14 mouse cellular contexts compared by ENCODE assay signal in the genomic region with DNA sequence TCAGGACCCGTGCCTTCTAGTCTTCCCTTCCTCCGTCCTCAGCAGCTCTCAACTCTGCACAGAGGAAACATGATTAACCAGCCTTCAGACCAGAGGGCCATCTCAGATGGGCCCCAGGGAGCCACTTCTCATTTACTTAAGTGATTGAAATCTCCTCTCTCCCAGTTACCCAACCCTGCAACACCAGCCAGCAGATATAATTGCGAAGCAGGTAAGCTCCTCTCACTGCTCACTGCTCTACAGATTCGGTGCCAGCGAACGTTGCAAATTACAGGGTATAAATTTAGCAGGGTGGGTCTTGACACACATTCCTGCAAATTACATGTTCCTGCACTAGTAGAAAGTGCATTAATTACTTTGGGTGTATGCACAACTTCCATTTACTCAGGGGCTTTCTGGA. TPM values are rescaled to one million over a fixed set of nuclear protein-coding genes. Genes with fewer than 3 reads are reported as not detected.
DNase-seq lines count a peak whose midpoint lies in the region; ATAC-seq lines count a peak whose summit lies in the region.
"Had no signal": no experiment of that assay in that cellular context is flagged by ENCODE, and none has a peak within 500 bp of the region (broad histone marks: within the 10 kb centered on the region; RNA-seq: fewer than 3 reads in every experiment).

No protein-coding gene starts in this region.

- H3K27ac ChIP-seq in hindbrain, embryonic 10.5 days = peak overlapping the region; percentile 56; the same call in 1 of the 2 replicates
- no peak overlapping the region for H3K27ac ChIP-seq in hindbrain, embryonic 12.5 days
- H3K27ac ChIP-seq in midbrain, embryonic 15.5 days = 0 out of 2 replicates have a peak overlapping the region, but pooled peaks have one; percentile 38
- no peak overlapping the region for H3K27ac ChIP-seq in midbrain, embryonic 14.5 days (replicated peaks; ENCODE audit: low read depth, low read length)
- no peak overlapping the region for H3K27ac ChIP-seq in limb, embryonic 11.5 days (replicated peaks; ENCODE audit: low read depth, low read length)
- no peak overlapping the region for H3K27ac ChIP-seq in heart, embryonic 12.5 days (ENCODE audit: poor library complexity, severe bottlenecking)
- H3K27ac ChIP-seq: liver, embryonic 12.5 days had no signal

- H3K4me3 ChIP-seq in hindbrain, embryonic 10.5 days = no peak overlapping the region
- no peak overlapping the region for H3K4me3 ChIP-seq in hindbrain, embryonic 12.5 days
- H3K4me3 ChIP-seq in midbrain, embryonic 15.5 days = no peak overlapping the region
- no peak overlapping the region for H3K4me3 ChIP-seq in midbrain, embryonic 14.5 days (replicated peaks; ENCODE audit: low read depth, low read length)
- H3K4me3 ChIP-seq in limb, embryonic 11.5 days (ENCODE audit: low read depth, low read length) = no peak overlapping the region
- H3K4me3 ChIP-seq in heart, embryonic 12.5 days = no peak overlapping the region
- H3K4me3 ChIP-seq: liver, embryonic 12.5 days had no signal

- no peak overlapping the region for H3K4me2 ChIP-seq in hindbrain, embryonic 12.5 days (replicated peaks)
- H3K4me2 ChIP-seq in midbrain, embryonic 15.5 days = no peak overlapping the region
- H3K4me2 ChIP-seq in midbrain, embryonic 14.5 days (ENCODE audit: low read length) = no peak overlapping the region
- 0 out of 2 replicates have a peak overlapping the region, but pooled peaks have one; percentile 7 for H3K4me2 ChIP-seq in limb, embryonic 11.5 days (ENCODE audit: low read depth, severe bottlenecking)
- H3K4me2 ChIP-seq in heart, embryonic 12.5 days = no peak overlapping the region
- H3K4me2 ChIP-seq: heart, embryonic 11.5 days; liver, embryonic 12.5 days had no signal

- peaks cover 62% of the 10 kb centered on the region for H3K4me1 ChIP-seq in hindbrain, embryonic 10.5 days (replicated peaks)
- peaks cover 63% of the 10 kb centered on the region for H3K4me1 ChIP-seq in hindbrain, embryonic 12.5 days
- peaks cover 37% of the 10 kb centered on the region for H3K4me1 ChIP-seq in midbrain, embryonic 15.5 days
- H3K4me1 ChIP-seq in midbrain, embryonic 14.5 days (ENCODE audit: control insufficient read depth, insufficient read depth, low read length) = peaks cover 47% of the 10 kb centered on the region
- peaks cover 41% of the 10 kb centered on the region for H3K4me1 ChIP-seq in limb, embryonic 11.5 days (ENCODE audit: control insufficient read depth, insufficient read depth, low read length)
- H3K4me1 ChIP-seq in heart, embryonic 12.5 days (replicated peaks) = peaks cover 4% of the 10 kb centered on the region

- DNase-seq in hindbrain, embryonic 10.5 days (ENCODE audit: low spot score) = no peak
- no peak for DNase-seq in midbrain, embryonic 14.5 days
- no peak for DNase-seq in limb, embryonic 11.5 days (ENCODE audit: low spot score)
- DNase-seq in cerebellum, postnatal 4 days (ENCODE audit: low spot score in 2 of 2) = no peak
- DNase-seq in heart, postnatal 25 days (ENCODE audit: low spot score) = no peak
- DNase-seq: cerebellum, postnatal 14 days; kidney, postnatal 36 days; lung, postnatal 14 days; thymus, postnatal 36 days had no signal

- no peak for ATAC-seq in hindbrain, embryonic 12.5 days (ENCODE audit: low FRiP score)
- no peak for ATAC-seq in midbrain, embryonic 15.5 days (replicated peaks)
- ATAC-seq in midbrain, embryonic 14.5 days (ENCODE audit: low FRiP score, low TSS enrichment) = no peak
- no peak for ATAC-seq in limb, embryonic 11.5 days (ENCODE audit: insufficient number of reproducible peaks, low FRiP score, low TSS enrichment, low read depth)
- ATAC-seq in heart, embryonic 12.5 days (ENCODE audit: insufficient number of reproducible peaks, low FRiP score) = no peak
- ATAC-seq: liver, embryonic 12.5 days had no signal

- 58% methylated on average over 6 of the region's 6 CpGs for WGBS in hindbrain, embryonic 10.5 days
- 53% methylated on average over 6 of the region's 6 CpGs for WGBS in hindbrain, embryonic 12.5 days
- 39% methylated on average over 6 of the region's 6 CpGs for WGBS in midbrain, embryonic 15.5 days
- WGBS in midbrain, embryonic 14.5 days = 45% methylated on average over 6 of the region's 6 CpGs
- WGBS in limb, embryonic 11.5 days = 18% methylated on average over 6 of the region's 6 CpGs
- WGBS in heart, embryonic 12.5 days = 49% methylated on average over 6 of the region's 6 CpGs

- no peaks in the 10 kb centered on the region for H3K27me3 ChIP-seq in hindbrain, embryonic 10.5 days (ENCODE audit: insufficient read depth, poor library complexity, severe bottlenecking)
- H3K27me3 ChIP-seq in hindbrain, embryonic 12.5 days = no peaks in the 10 kb centered on the region
- no peaks in the 10 kb centered on the region for H3K27me3 ChIP-seq in midbrain, embryonic 15.5 days (replicated peaks)
- H3K27me3 ChIP-seq in midbrain, embryonic 14.5 days (ENCODE audit: control insufficient read depth, insufficient read depth, low read length) = no peaks in the 10 kb centered on the region
- H3K27me3 ChIP-seq in limb, embryonic 11.5 days (ENCODE audit: control insufficient read depth, insufficient read depth, low read length) = no peaks in the 10 kb centered on the region
- H3K27me3 ChIP-seq in heart, embryonic 12.5 days (replicated peaks) = no peaks in the 10 kb centered on the region
- H3K27me3 ChIP-seq: liver, embryonic 12.5 days had no signal

- intact Hi-C loops in heart, postnatal 25 days (cut with DNase I) = no loop called here

- H3K9me3 ChIP-seq in hindbrain, embryonic 10.5 days = no peaks in the 10 kb centered on the region
- H3K9me3 ChIP-seq in hindbrain, embryonic 12.5 days (replicated peaks) = no peaks in the 10 kb centered on the region
- no peaks in the 10 kb centered on the region for H3K9me3 ChIP-seq in midbrain, embryonic 15.5 days
- no peaks in the 10 kb centered on the region for H3K9me3 ChIP-seq in midbrain, embryonic 14.5 days (ENCODE audit: control insufficient read depth, low read length)
- no peaks in the 10 kb centered on the region for H3K9me3 ChIP-seq in limb, embryonic 11.5 days (ENCODE audit: control insufficient read depth, low read length)
- H3K9me3 ChIP-seq in heart, embryonic 12.5 days (replicated peaks) = no peaks in the 10 kb centered on the region
- H3K9me3 ChIP-seq: liver, embryonic 12.5 days had no signal

- no peak overlapping the region for H3K9ac ChIP-seq in hindbrain, embryonic 12.5 days
- no peak overlapping the region for H3K9ac ChIP-seq in midbrain, embryonic 15.5 days
- H3K9ac ChIP-seq in midbrain, embryonic 14.5 days (replicated peaks; ENCODE audit: low read length) = no peak overlapping the region
- no peak overlapping the region for H3K9ac ChIP-seq in limb, embryonic 11.5 days (ENCODE audit: low read length)
- H3K9ac ChIP-seq in heart, embryonic 12.5 days = no peak overlapping the region
- H3K9ac ChIP-seq: liver, embryonic 12.5 days had no signal

- H3K36me3 ChIP-seq in hindbrain, embryonic 10.5 days = no peaks in the 10 kb centered on the region
- H3K36me3 ChIP-seq in hindbrain, embryonic 12.5 days = no peaks in the 10 kb centered on the region
- H3K36me3 ChIP-seq in midbrain, embryonic 15.5 days (replicated peaks) = no peaks in the 10 kb centered on the region
- no peaks in the 10 kb centered on the region for H3K36me3 ChIP-seq in midbrain, embryonic 14.5 days (ENCODE audit: control insufficient read depth, insufficient read depth, low read length)
- H3K36me3 ChIP-seq in limb, embryonic 11.5 days (ENCODE audit: control insufficient read depth, insufficient read depth, low read length) = no peaks in the 10 kb centered on the region
- H3K36me3 ChIP-seq in heart, embryonic 12.5 days = no peaks in the 10 kb centered on the region
- H3K36me3 ChIP-seq: liver, embryonic 12.5 days had no signal

RNA-seq across cellular contexts. Expression of a gene that starts 48.3 kb away (rescaled TPM):
- polyA plus RNA-seq in hindbrain, embryonic 10.5 days (2016; fragmentation: Nextera tagmentation; extraction: Ambion mirVana) = 54.4 and 55.9 TPM in 2 replicates
- polyA plus RNA-seq in hindbrain, embryonic 12.5 days (2016; fragmentation: Nextera tagmentation; extraction: Ambion mirVana) = 54.9 and 58.4 TPM in 2 replicates
- polyA plus RNA-seq in midbrain, embryonic 15.5 days (2015; fragmentation: Nextera tagmentation; extraction: Ambion mirVana) = 29.6 and 31.2 TPM in 2 replicates
- 17.9 and 34.0 TPM in 2 replicates for polyA plus RNA-seq in midbrain, embryonic 14.5 days (2014; fragmentation: Nextera tagmentation; extraction: Ambion mirVana)
- 57.5 and 62.1 TPM in 2 replicates for polyA plus RNA-seq in limb, embryonic 11.5 days (2014; fragmentation: Nextera tagmentation; extraction: Ambion mirVana)
- 20.2 and 23.0 TPM in 2 replicates for polyA plus RNA-seq in heart, embryonic 12.5 days (2016; fragmentation: Nextera tagmentation; extraction: Ambion mirVana)
- total RNA-seq in heart, postnatal 25 days (2021) = 1 to 10 TPM; 3.8 to 4.5 TPM

Comparison
In these comparisons a context has a peak if more than half of its experiments do, and no peak if none do; other contexts are left out.
1. H3K27ac ChIP-seq: peak in hindbrain, embryonic 10.5 days (single experiment) and midbrain, embryonic 15.5 days (single experiment); none in hindbrain, embryonic 12.5 days (single experiment), midbrain, embryonic 14.5 days (single experiment), limb, embryonic 11.5 days (single experiment) and heart, embryonic 12.5 days (single experiment).